Mouse (Mus musculus) brain, adult 2 months (tissue): Measurements from ENCODE around the gene Utrn.
A peak's percentile ranks its signal among the peaks of the same experiment; 100 is the strongest.

Experiments
- DNase-seq: peaks from one replicate; pipeline ENCODE4 v3.0.0; 2011; ENCODE audit warnings: low read depth, low spot score

The Utrn gene

DNA sequence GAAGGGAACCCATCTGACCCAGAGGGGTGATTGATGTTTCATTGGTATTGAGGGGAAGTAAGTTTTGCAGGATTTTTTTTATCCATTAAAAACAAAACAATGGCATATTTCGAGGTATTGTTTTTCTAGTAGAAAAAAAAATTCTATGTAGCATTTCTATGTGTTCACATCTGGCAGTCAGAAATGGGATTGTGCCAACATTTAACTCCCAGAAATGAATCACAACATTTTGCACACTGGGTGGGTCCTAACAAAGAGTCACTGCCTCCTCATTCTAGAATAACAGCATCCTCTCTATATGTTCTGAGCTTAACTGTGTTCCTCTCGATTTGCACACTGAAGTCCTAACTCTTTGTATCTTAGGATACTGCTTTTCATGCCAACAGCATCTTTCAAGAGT lies 416.5 kb downstream of the Utrn start:
- no peak for DNase-seq

DNA sequence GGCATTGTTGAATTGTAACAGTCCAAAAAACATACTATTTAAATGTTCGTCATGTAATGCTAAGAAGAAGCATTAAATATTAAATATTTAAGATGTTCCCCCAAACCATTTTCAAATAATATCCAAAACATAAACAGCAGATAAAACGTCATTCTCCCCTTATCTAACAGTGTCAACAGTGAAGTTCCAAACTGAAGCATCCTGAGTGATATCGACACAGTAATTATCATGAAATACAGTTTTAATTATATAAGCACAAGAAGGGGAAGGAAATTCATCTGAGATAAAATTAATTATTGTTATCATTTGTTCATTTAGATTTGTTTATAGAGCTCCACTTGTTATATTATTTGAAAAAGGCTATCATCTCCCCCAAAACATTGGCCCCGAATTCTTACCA lies 425.0 kb downstream of the Utrn start:
- DNase-seq, result no peak

DNA sequence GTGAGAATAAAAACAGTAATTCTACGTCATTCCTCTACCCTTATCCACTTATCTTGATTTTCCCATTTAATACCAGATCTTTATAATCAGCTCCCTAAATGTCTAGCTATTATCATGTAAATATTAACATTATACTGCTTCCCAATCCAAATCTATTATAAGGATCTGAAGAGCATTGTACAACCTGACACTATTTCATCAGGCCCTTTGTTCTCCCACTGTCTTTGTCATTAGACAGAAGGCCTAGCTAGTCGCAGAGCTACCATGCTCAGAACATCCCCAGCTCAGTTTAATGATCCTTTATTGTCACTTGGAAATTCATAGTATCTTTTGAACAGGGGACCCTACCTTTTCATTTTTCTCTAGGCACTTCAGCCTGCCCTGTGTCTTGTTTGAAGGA lies 436.0 kb downstream of the Utrn start:
- DNase-seq, result no peak

DNA sequence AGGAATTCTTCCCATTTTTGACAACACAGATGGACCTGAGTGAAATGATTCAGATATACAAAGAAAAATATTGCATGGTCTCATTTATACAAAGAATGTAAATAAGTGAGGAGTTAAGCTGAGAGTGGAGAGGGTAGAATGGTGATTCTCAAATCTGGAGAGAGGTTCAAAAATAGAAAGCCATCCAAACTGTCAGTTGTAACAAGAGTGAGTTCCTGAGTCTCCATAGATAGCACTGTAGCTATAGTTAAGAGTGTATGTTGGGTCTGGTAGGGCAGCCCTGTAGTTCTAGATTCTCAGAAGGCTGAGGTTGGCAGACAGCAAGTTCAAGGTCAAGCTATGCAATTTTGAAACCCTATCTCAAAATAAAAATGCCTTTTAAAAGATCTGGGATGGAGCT lies 438.8 kb downstream of the Utrn start:
- no peak for DNase-seq

DNA sequence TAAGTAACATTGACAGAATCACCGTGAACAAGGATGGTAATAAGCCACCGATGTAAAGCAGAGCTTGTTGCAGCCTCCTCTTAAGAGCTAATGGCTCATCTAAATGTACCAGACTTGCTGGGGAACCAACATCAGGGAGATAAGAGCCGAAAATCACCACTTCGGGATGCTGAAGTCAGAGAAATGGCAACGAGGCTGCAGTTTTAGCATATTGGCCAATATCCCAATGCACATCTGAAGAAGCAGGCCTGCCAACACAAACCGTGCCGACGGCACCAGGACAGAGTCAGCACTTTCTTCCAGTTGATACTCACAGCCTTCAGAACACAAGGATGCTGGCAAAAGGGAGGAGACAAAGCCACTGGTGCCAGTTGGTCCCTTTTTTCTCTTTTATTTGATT lies 442.3 kb downstream of the Utrn start:
- peak; percentile 47 for DNase-seq

DNA sequence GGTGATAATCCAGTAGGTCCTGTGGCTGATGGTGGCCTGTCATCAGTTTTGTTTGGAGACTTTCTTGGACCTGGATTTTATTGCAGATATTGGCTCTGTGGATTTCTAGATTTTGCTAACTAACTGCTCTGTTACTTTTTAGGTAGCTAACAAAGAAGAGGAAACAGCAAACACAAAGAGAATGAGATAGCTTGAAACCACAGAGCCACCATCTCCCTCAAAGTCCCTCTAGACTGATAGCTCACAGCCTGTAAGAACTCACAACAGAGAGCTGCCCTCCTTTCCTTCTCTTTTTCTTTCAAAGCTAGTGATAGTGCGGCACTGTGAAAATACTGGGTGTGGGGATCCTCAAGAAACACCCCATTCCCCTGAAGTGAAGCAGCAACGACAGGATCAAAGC lies 444.2 kb downstream of the Utrn start:
- no peak for DNase-seq

DNA sequence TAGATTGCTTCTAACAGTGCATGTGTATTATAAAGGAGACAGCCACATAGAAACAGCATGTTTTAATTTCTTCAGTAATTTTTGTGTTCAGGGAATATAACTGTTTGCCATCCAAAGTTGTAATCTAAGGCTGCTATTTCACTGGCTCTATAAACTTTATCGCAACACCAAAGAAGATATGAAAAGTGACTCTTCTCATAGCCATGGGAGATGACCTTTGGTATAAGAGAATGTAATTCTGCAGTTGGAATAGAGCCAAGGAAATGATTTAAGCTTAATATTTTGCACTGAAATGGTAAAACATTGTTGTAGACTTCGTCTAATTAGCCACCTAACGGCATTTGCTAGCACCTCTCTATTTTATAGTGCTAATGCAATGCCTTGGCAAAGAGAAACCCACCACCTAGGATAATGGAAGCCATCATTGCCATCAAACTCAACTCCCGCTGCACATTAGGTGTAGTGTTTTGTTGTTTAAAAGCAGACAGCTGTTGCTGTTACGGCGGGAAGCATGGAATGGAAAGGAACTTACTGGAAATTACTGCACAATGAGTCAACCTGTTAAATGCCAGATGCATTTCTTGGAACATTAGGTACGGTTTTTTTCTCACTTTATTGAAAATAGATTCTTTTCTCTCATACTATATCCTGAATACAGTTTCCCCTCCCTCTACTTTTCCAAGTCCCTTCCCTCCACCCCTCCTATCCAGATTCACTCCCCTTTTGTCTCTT lies 445.0 kb downstream of the Utrn start:
- no peak for DNase-seq

DNA sequence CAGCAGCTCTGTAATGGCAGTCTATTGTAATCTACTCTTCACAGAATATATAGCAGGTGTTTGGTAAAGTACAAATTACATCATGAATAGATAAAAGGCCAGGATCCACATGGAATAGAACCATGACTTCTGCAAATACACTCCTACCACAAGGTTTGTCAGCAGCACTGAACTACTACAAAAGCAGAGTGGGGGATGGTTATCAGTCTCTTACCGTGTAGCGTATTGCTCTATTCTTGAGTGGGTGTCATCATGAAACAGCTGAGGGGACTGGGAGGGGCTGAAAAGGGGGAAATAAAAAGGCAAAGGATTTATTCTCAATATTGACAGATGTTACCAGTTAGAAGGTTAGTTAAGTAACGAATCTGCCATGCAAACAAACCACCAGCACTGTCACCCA lies 454.2 kb downstream of the Utrn start:
- DNase-seq, result no peak

DNA sequence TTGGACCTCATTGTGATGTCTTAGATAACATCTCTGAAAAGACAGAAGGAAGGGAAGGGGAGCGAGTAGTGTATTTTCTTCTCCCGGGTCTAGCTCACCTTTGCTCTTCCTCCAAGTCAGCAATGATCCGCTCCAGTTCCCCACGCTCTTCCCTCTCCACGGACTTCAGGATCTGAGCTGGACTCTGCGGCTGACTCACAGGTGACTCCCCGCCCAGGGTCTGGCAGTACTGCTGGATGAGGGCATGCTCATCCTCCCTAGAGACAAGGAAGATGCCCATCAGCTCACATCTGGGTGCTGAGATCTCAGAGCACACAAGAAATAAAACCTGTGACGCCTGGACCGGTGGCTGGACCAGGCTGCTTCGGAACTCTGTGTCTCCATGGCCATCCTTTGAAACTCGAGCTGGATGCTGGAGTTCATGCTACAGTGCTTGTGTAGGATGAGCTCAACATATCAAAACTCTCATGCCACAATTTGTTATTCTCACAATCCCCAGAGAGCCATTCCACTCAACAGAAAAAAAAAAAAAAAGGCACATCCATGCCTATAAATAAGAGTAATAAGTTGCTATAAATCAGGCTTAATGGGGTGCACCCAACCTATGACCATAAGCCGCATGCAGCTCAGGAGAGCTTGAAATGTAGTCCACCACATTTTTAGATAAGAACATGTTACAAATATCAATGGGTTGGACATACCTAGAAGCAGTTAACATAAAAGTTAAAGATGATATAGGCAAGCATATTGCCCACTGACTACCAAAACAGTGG lies 462.6 kb downstream of the Utrn start:
- DNase-seq, result no peak

DNA sequence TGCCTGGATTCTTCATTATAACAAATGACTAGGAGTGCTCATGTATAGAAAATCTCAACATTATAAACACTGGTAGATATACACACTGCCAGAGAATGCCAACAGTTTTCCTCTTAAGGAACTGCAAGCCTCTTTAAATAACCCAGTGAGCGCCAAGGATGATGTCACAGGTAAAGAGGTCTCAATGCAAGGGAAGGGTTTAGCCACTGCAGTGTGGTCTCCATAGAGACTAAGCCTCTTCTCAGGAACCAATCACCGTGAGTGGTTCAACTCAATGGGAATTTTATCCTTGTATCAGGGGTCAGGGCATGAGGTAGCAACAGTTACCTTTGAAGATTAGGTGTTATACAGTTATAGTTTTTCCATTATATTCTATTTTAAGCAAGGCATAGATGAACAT lies 469.7 kb downstream of the Utrn start:
- peak; percentile 19 for DNase-seq

DNA sequence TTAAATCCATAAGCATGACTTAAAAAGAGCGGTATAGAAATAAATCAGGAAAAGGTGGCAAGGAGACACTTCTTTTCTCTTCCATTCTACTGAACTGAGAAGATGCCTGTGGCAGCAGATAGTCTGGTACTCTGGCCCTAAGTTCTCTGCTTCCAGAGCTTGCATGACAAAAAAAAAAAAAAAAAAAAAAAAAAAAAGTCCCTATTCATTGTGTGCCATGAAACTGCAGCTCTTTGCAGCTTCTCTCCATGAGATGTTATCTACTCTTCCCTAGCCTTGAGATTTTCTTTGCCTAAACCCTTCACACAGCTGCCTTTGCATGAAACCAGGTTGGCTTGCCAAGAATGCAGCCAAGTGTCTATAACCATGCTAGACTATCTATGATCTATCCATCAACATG lies 489.0 kb downstream of the Utrn start:
- DNase-seq, result no peak

DNA sequence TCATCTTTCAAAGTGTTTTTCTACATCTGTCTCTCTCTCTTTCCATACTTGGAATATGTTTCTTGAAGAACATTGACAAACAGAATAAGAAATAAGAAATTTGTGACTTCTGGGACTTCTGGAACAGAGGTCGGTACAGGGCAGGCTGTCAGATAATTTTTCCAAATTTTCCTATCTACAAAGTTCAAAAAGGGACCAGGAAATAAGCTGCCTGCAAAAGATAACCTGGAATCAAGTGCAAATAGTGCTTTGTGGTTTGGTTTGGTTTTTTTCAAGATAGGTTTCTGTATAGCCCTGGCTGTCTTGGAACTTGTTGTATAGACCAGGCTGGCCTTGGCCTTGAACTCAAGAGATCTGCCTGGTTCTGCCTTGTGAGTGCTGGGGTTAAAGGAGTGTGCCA lies 490.0 kb downstream of the Utrn start:
- no peak for DNase-seq

DNA sequence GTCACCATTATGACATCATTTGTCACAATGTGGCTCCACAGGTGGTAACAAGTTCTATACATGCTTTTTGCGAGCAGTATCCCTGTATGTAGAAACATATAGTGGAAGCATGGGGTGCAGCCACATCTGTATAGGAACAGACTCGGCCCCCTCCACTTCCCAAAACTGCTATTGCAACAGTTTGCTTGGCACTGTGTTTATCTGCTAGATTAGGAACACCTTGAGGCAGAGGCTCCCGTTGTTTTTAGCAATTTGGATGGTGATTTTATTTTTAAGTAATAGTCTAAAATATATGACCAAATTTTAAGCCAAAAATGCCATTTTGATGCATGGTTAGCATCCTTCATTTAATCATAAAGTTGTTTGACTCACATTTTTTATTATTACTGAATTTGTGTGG lies 491.4 kb downstream of the Utrn start:
- no peak for DNase-seq

DNA sequence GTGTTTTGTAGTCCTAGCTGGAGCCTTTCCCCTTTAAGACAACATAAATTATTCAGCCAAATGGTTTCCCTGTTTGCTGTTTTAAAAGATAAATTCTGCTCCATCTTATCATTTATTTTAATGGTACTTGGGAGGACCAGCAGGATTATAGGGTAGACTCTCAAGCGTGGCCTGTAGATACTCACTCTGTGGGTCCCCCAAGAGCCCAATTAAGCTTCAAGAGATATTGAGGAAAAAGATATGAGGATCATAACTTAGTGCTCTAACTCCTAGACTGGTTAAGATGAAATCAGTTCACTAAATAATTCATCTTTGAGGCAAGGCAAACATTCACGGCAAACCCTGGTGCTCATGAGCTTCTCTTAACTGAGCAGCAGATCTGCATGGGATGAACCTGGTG lies 493.1 kb downstream of the Utrn start:
- DNase-seq, result no peak

DNA sequence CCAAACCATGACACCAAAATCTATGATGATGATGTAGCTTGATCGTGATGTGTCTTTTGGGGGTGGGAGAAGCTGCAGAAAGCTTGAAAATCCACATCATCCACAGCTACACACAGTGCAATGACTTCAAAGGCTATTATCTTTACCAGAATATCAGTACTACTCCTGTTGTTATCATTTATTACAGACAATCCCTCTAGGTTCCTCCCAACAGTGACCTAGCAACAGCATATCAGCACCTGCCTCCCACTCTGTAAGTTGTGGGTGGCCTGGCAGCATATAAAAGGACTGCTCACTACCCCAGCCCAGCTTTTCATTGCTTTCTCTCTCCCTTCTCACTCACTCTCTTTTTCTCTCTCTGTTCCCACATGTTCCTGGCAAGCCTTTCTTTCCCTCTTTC lies 494.4 kb downstream of the Utrn start:
- DNase-seq, result no peak

DNA sequence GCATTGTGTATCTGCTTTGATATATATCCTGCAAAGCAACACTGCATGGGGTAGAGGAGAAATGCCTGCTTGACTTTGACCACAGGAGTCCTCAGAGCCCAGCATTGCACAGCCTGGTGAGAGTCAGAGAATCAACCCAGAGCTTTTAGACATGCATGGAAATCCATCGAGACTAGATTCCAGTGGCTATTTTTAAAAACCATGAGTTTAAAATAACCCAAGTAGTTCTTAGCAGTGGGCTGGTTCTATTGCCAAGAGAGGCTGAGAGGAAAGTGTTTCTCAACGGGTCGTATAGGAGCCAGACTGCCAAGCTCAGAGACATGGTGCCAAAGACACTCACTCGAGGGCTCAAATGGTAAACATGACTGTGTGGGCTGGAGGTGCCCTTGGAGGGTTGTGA lies 514.6 kb downstream of the Utrn start:
- peak; percentile 62 for DNase-seq

DNA sequence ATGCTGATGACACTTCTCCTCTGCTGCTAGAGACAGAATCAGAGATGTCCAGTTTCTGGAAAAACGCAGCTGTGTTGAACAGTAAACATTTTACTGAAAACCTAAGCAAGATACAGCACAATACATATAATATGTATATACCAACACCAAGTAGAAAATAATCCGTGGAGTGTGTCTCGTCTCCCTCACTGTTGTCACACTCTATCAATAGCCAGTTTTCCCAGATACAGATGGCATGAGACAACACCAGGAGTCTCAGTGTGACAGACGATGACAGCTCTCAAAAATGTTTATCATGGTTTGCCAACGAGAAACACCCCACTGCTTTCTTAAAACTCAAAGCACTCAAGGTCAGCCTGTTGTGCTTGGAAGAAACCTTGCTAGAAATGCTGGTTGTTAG lies 515.1 kb downstream of the Utrn start:
- DNase-seq, result peak; percentile 36

DNA sequence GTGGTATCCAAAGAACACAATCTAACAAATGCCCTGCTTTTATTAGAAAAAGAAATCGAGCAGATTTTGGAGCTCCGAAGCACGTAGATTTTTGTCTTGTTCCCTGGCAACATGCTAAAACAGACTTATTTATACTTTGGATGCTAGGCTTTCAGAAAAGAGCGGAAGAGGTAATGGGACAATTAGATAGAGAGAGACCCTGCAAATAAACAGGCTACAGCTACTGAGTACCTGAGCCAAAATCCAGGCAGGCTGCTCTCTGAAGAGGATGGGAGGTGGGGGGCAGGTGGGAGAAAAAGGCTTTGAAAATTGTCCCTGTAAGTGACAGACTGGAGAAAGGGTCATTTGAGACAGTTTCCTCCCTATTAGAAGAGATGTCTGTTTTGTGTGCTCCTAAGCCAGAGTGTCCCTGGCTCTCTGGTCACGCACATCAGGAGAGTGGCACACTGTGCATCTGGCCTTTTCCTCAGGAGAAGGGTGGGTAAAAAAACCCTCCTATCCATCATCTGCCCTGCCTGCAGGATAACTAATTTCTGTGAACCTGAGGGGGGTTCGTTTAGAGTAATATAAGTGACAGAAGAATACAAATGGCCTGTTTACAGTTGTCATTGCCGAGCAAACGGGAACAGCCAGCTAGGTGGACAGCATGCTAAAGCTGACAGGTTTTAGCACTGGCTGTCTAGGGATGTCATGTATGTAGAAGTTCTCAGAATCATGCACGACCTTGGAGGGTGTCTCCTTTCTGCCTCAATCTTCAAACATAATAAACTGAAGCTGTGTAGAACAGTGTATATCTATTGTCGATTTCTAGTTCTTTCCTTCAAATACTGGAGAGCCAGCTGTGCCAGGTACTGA lies 529.2 kb downstream of the Utrn start:
- DNase-seq, result peak; percentile 31

DNA sequence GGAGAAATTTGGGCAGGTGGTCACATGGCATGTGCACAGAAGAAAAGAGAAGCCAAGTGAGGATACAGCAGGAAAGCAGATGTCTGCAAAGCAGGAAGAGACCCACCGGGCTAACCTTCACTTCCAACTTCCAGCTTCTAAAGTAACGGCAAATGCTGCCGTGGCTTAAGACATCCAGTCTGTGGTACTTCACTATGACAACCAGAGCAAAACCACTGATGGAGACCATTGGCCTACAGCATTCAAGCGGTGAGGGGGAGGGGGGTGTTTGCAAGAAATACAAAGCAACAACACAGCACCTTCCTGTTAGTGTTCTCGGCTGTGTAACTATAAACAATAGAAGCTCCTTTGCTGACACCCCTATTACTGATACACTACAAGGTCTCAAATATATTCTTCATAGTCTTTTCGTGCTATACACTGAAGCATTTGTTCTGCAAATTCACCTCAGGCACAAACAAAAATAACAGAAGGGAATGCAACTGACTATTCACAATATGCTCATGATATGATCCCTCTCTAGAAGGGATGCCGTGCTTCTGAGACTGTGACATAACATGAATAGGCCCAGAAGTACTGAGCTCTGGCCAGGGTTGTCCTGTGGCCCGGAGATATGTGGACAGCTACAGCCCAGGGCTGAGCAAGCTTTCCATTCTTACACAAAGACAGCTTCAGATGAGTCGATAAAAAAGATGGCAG lies 530.0 kb downstream of the Utrn start:
- DNase-seq, result no peak
